Mouse (Mus musculus) cerebellum, postnatal 4 days (tissue): ENCODE measurements around the gene Cdh13.

ENCODE experiments used
- DNase-seq, 2 experiments: peaks; one replicate each; pipeline ENCODE4 v3.0.0; 2022; ENCODE audit warnings: low spot score in 2 of 2, mixed read lengths in 1 of 2

Gene Cdh13

DNA sequence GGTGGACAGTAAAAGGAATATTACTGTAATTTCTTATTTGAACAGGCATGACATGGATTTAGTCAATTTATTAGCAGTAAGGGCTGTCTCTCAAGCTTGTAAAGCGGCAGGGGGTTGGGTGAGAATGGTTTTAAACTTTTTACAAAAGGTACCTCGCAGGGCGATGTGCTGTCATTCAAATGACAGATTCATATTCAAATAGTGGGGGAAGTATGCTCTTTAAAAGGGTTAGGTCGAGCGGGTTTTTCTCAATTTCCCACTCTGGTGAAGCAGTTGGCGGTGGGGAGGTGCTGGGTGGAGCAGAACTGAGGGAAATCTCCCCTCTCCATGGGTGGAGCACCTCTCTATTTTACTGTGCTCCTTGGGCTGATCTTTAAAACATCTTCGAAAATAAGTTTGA, 513.0 kb downstream of the Cdh13 start:
- no peak for DNase-seq

DNA sequence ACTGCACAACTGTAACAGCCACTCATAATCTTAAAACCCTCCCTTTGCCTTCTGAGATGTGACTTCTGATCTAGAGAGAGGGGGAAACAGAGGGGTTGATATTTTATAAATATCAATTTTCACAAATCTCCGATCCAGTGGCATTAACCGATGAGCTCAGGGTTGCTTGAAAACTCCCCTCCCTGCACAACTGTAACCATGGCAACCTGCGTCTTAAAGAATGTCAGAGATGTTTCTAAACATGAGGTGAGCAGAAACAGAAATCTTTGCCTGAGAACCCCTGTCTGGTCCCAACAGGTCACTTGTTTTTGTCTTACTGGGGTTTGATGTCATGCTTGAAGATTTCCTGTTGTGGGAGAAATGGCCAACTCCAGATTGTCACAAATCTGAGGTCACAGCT, 513.6 kb downstream of the Cdh13 start:
- no peak for DNase-seq

DNA sequence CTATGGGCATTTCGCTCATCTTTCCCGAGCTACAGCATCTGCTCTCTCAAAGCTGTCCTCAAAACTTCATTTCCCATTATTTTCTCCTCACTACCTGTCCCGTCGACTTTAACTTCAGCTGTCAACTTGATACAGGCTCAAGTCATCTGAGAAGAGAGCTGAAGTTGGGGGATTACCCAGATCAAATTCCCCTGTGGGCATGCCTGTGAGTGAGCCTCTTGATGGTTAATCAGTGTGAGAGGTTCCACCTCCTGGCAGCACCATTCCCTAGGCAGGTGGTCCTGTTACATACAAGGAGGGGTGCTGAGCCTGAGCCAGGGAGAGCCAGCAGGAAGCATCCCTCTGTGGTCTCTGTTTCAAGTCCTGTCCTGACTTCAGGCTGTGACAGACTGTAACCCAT, 519.6 kb downstream of the Cdh13 start:
- no peak for DNase-seq

GRCm38 (mm10) chr8:118809660-118810059, 526.1 kb downstream of the Cdh13 start:
- DNase-seq = no peak

- DNase-seq = no peak
These were observed 531.5 kb downstream of the Cdh13 start for GRCm38 (mm10) chr8:118815055-118815454.

GRCm38 (mm10) chr8:118826761-118827160, 543.2 kb downstream of the Cdh13 start:
- DNase-seq = no peak

GRCm38 (mm10) chr8:118827726-118828125, 544.2 kb downstream of the Cdh13 start:
- no peak for DNase-seq

DNA sequence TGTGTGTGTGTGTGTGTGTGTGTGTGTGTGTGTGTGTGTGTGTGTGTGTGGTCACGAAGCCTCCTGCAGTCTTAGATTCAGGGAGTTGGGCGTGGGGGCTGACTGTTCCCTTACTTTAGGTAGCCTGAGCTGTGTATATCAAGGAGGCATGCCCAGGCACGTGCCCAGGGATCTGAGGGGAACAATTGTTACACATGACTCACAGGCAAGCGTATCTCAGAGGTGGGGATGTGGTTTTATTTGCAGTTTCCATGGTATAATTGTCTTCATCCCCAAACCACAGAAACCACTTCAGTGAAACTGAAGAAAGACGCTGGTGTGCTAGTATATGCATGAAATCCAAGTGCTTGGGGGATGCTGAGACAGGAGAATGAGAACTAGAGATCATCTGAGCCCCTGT, 546.8 kb downstream of the Cdh13 start:
- no peak for DNase-seq

DNA sequence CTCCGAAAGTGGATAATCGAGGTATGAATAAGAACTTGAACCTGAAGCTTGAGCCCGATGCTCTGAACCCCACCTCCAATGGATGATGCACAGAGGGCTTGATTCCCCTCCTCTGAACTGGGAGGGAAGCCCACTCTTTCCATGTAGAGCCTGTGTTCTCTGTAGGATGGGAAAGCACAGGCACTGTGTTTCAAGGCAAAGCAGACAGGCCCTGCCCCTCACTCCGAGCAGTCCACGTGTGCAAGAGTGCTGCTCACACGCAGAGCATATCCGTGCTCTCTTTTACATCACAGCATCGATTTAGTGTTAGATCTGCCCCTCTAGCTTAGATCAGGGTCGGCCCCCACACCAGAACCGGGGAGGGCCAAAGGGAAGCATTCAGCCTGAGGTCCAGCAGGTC, 547.5 kb downstream of the Cdh13 start:
- DNase-seq = no peak

DNA sequence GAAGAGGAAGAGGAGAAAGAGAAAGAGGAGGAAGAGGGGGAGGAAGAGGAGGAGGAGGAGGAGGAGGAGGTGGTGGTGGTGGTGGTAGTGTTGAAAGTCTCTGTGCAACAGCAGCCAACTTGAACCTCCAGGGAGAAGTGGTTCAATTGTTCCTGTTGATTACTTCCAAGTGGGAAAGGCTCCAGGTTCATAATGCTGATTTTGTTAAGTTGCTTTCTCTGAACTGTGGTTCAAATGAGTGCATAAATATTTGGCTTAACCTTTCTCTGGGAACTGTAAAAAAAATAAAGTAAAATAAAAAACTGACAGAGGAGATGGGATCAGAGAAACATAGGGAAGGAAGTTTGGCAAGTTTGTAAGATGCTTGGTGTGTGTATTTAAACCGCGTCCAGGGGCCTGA, 555.3 kb downstream of the Cdh13 start:
- DNase-seq = no peak

- no peak for DNase-seq
These were observed 562.2 kb downstream of the Cdh13 start for GRCm38 (mm10) chr8:118845690-118846089.

DNA sequence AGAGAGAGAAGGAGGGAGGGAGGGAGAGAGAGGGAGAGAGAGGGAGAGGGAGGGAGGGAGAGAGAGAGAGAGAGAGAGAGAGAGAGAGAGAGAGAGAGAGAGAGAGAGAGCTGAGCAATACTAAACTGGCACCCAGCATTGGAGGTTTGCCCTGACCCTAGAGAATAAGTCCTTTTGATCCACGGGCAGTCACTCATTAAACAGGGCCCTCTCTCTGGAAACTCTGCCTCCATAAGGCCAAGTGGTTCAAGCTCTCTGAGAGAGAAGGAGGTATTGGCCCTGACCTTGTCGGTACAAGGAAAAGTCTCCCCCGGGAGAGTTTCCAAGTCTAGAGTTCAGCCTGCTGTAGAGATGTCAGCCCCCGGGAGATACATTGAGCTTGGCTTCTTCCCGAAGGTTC, 564.5 kb downstream of the Cdh13 start:
- no peak for DNase-seq

GRCm38 (mm10) chr8:118849515-118849914, 566.0 kb downstream of the Cdh13 start:
- peak; percentile 64 to 91 for DNase-seq

DNA sequence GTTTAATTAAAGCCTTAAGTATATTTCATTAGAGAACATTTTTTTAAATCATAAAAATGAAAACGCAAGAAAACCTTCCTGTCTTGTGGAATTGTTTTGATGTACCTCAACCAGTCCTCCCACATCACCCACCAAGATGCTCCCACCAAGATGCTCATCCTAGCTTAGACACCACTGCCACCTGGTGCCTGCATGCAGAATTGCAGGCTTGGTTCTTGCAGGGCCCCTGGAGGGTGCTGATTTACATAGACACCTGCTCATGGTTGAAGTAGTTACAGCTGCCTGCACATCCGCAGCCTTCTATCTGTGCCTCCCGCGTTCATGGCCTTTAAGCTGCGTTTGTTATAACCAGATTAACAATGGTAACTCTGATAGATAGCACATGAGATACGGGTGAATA, 566.8 kb downstream of the Cdh13 start:
- peak; percentile 63 to 77 for DNase-seq

GRCm38 (mm10) chr8:118851361-118851760, 567.8 kb downstream of the Cdh13 start:
- DNase-seq = no peak

GRCm38 (mm10) chr8:118852861-118853260, 569.3 kb downstream of the Cdh13 start:
- DNase-seq = no peak

DNA sequence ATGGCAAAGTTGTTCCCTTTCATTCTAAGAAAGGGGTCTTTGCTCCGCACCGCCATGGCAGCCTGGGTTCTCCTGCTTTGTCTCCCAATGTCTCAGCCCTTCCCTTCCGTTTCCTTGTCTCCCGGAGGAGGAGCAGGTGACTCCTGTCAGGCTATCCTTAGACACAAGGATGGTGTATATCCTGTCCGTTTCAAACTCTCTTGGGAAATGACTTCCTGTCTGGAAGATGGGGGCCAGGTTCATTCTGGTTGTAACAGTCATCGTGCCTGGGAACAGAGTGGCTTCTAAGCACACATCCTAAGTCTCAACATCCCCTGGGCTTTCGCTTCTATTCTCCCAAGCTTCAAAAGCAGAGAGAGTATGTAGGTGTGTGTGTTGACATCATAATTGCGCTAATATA, 571.1 kb downstream of the Cdh13 start:
- no peak for DNase-seq

GRCm38 (mm10) chr8:118866332-118866731, 582.8 kb downstream of the Cdh13 start:
- DNase-seq = peak in 1 of 2 experiments; percentile 43

GRCm38 (mm10) chr8:118870711-118871110, 587.2 kb downstream of the Cdh13 start:
- no peak for DNase-seq

DNA sequence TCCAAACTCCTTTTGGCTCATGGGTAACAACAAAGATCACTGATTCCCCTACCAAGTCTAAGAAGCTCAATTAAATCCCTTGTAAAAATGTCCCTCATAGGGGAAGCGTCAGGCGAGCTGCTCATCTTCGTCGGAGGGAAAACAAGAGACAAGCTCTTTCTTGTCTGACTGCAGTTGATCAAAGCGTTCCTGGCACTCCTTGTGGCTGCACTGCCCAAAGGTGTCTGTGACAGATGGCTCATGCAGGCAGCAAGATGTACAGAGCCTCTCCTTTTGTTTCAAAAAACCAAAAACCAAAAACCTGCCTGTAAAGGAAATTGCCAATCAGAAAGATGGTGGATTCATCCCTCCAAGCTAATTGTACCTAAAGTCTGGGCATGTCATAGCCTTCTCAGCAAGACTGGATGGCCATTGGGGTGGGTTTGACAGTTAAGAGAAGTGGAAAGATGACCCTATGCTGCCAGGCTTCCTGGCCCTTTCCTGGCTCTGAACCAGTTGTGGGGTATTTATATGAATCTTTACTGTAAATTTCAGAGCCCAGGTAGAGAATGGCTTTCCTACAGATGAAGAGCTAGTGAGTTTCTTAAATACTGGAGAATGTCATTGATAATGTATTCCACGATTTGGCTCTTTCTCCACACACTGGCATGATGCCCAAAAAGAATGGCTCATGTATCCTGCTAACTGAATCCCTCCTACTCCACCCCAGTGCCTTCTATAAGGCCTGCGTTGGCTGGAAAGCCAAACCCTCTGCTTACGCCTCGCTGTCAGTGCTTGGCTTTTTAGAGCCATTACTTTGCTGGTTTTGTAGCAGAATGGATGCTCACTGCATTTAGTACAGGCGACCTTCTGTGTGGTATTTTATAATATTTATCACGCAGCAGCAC, 596.6 kb downstream of the Cdh13 start:
- peak in 1 of 2 experiments; percentile 40 for DNase-seq

- no peak for DNase-seq
These were observed 600.8 kb downstream of the Cdh13 start for GRCm38 (mm10) chr8:118884296-118884695.

- DNase-seq = no peak
These were observed 601.5 kb downstream of the Cdh13 start for GRCm38 (mm10) chr8:118884988-118885387.

DNA sequence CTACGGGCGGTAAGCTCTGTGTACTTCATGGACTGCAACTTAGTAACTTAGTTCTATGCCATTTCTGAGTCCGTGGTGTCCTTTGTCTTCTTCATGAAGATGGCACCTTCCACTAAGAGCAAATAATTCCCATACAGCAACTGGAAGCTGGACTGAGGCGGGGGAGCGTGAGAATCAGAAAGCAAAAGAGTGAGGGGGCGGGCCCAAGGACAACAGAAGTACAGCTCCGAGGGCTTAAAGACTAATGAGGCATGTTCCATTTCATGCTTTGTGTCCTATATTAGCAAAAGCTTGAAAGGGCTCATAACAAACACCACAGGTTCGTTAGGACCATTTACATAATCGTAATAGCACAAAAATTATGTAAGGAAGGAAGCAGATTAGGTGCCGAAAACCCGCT, 618.9 kb downstream of the Cdh13 start:
- DNase-seq = no peak

GRCm38 (mm10) chr8:118916513-118916912, 633.0 kb downstream of the Cdh13 start:
- no peak for DNase-seq
